Mouse (Mus musculus) stomach, postnatal 0 days (tissue): ENCODE measurements around the gene Ccr1l1.

Experiments
- CTCF ChIP-seq: IDR thresholded peaks from 2 replicates; pipeline ENCODE4 v1.5.1; 2016; ENCODE audit warnings: antibody characterized with exemption, low read depth, mild to moderate bottlenecking, moderate library complexity
- EP300 ChIP-seq: optimal IDR thresholded peaks from 2 replicates; pipeline ENCODE3; 2016; ENCODE audit warnings: antibody characterized with exemption

- TF ChIP-seq CTCF: no peak
- no peak for TF ChIP-seq EP300
Observed at GRCm38 (mm10) chr9:123991312-123991906, 13.2 kb upstream of the Ccr1l1 start.
